Mouse (Mus musculus) kidney, postnatal 10 days (tissue): ENCODE results near the gene Vps26b.
A peak's percentile ranks its signal among the peaks of the same experiment; 100 is the strongest.

Experiments used
- DNase-seq: peaks from one replicate; pipeline ENCODE4 v3.0.0; 2021; ENCODE audit warnings: mixed read lengths

Gene Vps26b

GRCm38 (mm10) chr9:26993118-26993517 is 36.7 kb downstream of the Vps26b start:
- no peak for DNase-seq

DNA sequence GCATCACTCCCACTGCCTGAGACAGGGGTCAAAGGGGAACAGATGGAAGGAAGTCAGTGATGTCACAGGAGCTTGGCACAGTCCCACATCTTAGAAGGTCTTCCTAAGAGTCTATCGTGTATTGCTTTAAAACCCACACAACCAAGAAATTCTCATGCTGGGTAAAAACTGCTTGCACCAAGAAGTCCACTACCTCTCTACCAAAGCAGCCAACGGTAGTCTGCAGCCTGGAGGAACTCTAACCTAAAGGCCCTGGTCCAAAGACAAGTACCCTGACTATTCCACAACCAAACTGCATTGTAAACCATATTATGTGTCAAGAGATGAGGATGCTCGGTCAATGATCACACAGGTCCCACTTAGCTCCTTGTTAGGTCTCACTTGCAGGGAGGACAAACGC is 39.7 kb downstream of the Vps26b start:
- no peak for DNase-seq

DNA sequence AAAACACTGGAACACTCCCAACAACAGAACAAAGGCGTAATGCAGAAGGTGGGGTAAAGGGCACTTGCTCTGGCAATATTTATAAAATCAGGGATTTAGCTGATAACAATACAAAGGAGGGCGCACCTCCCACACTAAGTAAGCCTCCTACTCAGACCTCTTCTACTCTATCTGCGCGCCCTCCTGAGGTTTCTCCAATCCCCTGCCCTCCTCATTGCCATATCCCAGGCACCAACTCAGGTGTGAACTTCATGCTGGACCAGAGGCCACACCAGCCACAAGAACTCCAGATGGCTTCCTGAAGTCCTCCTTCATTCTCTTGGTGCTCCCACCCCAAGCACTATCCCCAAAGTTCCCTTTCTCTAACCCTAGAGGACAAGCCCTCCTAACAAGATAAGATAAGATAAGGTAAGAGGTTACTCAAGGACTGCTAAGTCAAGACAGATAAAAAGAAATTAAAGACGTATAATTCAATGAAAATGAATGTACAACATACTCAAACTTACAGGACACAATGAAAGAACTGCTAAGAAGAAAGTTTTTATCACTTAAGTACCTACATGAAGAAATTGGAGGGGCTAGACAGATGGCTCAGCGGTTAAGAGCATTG is 44.1 kb downstream of the Vps26b start:
- DNase-seq: no peak

DNA sequence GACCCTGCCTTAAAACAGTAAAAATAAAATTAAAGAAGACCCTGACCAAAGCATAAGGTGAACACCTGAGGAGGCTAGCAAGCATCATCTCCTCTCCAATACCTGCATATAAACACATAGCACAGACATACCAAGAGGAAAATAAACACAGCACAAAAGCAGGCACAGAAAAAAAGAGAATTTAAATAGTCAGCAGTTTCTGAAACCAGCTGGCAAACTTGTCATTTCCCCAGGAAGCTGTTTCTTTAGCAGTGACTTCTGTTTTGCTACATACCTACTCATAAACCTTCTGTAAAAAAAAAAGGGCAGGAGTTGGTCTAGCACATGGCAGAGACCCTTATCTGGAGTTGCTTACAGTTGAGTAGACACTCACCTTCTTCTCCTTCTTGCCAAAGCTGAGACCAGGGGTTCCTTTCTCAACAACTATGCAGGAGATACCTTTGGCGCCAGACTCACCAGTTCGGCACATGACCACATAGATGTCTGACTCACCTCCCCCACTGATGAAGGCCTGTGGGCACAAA is 44.7 kb downstream of the Vps26b start:
- no peak for DNase-seq

DNA sequence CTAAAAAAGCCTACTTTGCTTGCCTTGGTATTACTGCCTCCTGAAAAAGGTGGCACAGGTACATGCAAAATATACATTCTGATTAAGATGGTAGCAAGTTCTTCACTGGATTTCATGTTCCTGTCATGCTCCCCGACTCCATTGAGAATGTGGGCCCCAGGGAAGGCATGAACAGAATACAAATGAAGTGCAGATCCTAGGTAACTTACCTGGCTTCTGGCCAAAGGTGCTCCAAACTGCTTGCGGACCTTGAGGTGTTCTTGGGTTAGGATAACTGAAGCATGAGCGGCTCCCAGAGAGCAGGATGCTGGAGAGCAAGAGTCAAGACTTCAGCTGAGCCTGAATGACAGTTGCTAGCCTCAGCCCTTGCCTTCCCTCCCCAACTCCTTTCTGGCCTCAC is 51.1 kb downstream of the Vps26b start:
- DNase-seq: peak; percentile 19

DNA sequence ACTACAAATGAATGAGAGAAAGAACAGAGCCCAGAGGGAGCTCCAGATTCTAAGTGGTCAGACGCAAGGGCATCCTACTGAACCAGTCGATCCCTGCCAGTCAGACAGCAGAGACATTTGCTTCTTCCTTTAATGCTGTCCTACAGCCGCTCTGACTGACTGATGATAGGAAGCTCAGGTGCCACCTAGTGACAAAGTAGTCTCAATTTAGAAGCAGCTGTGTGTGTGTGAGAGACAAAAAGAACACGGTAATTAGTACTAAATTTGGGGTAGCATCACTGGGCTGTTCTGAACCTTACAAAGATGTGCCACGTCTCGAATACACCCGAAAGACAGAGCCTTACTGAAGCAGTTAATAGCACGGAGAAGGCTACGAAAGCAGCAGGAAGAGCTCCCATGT is 52.1 kb downstream of the Vps26b start:
- DNase-seq: no peak
